Mouse (Mus musculus) MEL (cell line): Measurements from ENCODE around the gene Dntt. TPM values are rescaled to one million over a fixed set of nuclear protein-coding genes. Genes with fewer than 3 reads are reported as not detected.

Source experiments
- DNase-seq: peaks from one replicate; pipeline ENCODE4 v3.0.0; 2011; ENCODE audit warnings: low read depth, low spot score
- H3K27ac ChIP-seq: 2 replicates; pipeline ENCODE4 v1.5.1; 2012; ENCODE audit warnings: low read depth, mild to moderate bottlenecking, control low read depth, low read length, moderate library complexity; ENCODE audit not compliant: control insufficient read depth
- H3K27me3 ChIP-seq, 2 experiments: fragments of 150-350 bp in 1 of 2; sonication (generic) in 1 of 2; 2 replicates each; pipeline ENCODE4 v1.6.1; 2012; ENCODE audit warnings: low read length in 2 of 2, mild to moderate bottlenecking in 2 of 2, improper control_type of control experiment in 1 of 2, moderate library complexity in 1 of 2; ENCODE audit not compliant: insufficient read depth in 2 of 2, control insufficient read depth in 1 of 2
- H3K36me3 ChIP-seq, 2 experiments: 2 replicates each; pipeline ENCODE4 v1.6.1; 2012 to 2014; ENCODE audit warnings: low read length in 2 of 2, improper control_type of control experiment in 1 of 2, inconsistent platforms in 1 of 2, mild to moderate bottlenecking in 1 of 2; ENCODE audit not compliant: insufficient read depth in 2 of 2, control insufficient read depth in 1 of 2
- H3K4me1 ChIP-seq, 2 experiments: fragments of 150-350 bp in 1 of 2; sonication (generic) in 1 of 2; 2 replicates each; pipeline ENCODE4 v1.6.1; 2012; ENCODE audit warnings: low read length in 2 of 2, improper control_type of control experiment in 1 of 2, mild to moderate bottlenecking in 1 of 2; ENCODE audit not compliant: insufficient read depth in 2 of 2, control insufficient read depth in 1 of 2
- H3K4me3 ChIP-seq, 2 experiments: fragments of 150-350 bp in 1 of 2; sonication (generic) in 1 of 2; 2 replicates each; pipeline ENCODE4 v1.5.1; 2012; ENCODE audit warnings: low read depth in 2 of 2, low read length in 2 of 2, mild to moderate bottlenecking in 2 of 2, moderate library complexity in 2 of 2, control low read depth in 1 of 2, improper control_type of control experiment in 1 of 2; ENCODE audit not compliant: control insufficient read depth in 1 of 2, insufficient read depth in 1 of 2
- H3K79me2 ChIP-seq: 2 replicates; pipeline ENCODE4 v1.6.1; 2012; ENCODE audit warnings: mild to moderate bottlenecking, low read length, moderate library complexity; ENCODE audit not compliant: control insufficient read depth, poor library complexity, insufficient read depth
- H3K9ac ChIP-seq: 2 replicates; pipeline ENCODE4 v1.6.1; 2012; ENCODE audit warnings: low read depth, mild to moderate bottlenecking, control low read depth, low read length, moderate library complexity; ENCODE audit not compliant: control insufficient read depth, poor library complexity, severe bottlenecking
- H3K9me3 ChIP-seq: fragments of 150-350 bp; sonication (generic); replicated peaks from 2 replicates; pipeline ENCODE4 v1.6.1; 2012; ENCODE audit warnings: mild to moderate bottlenecking, low read length, improper control_type of control experiment, moderate library complexity; ENCODE audit not compliant: insufficient read depth
- CHD2 ChIP-seq: IDR thresholded peaks from 2 replicates; pipeline ENCODE4 v1.6.1; 2011; ENCODE audit warnings: low read length, improper control_type of control experiment
- CTCF ChIP-seq, 3 experiments: IDR thresholded peaks in 2 of 3; conservative IDR thresholded peaks in 1 of 3; 2 replicates each; pipeline ENCODE4 v1.5.1; 2011 to 2012; ENCODE audit warnings: low read length in 3 of 3, low read depth in 2 of 3, mild to moderate bottlenecking in 2 of 3, improper control_type of control experiment in 1 of 3, inconsistent platforms in 1 of 3, mixed read lengths in 1 of 3, moderate library complexity in 1 of 3; ENCODE audit not compliant: control insufficient read depth in 1 of 3, insufficient read depth in 1 of 3, poor library complexity in 1 of 3, severe bottlenecking in 1 of 3
- ELF1 ChIP-seq: IDR thresholded peaks from 2 replicates; pipeline ENCODE4 v1.6.1; 2014; ENCODE audit warnings: low read depth, mild to moderate bottlenecking, inconsistent platforms, low read length, improper control_type of control experiment, moderate library complexity
- GABPA ChIP-seq: IDR thresholded peaks from 2 replicates; pipeline ENCODE4 v1.6.1; 2012; ENCODE audit warnings: low read depth, mild to moderate bottlenecking, inconsistent platforms, low read length, improper control_type of control experiment, moderate library complexity
- HCFC1 ChIP-seq: IDR thresholded peaks from 2 replicates; pipeline ENCODE4 v1.6.1; 2012; ENCODE audit warnings: low read depth, mild to moderate bottlenecking, inconsistent platforms, low read length, improper control_type of control experiment, moderate library complexity
- MAZ ChIP-seq: IDR thresholded peaks from 2 replicates; pipeline ENCODE4 v1.6.1; 2012; ENCODE audit warnings: low read depth, mild to moderate bottlenecking, inconsistent platforms, low read length, improper control_type of control experiment
- MYB ChIP-seq: IDR thresholded peaks from 2 replicates; pipeline ENCODE4 v1.6.1; 2011; ENCODE audit warnings: mild to moderate bottlenecking, low read depth, low read length, improper control_type of control experiment
- NELFE ChIP-seq: IDR thresholded peaks from 2 replicates; pipeline ENCODE4 v1.6.1; 2011; ENCODE audit warnings: low read depth, low read length, improper control_type of control experiment
- POLR2A ChIP-seq, 2 experiments: IDR thresholded peaks; 2 replicates each; pipeline ENCODE4 v1.6.1; 2011 to 2012; ENCODE audit warnings: low read length in 2 of 2, mild to moderate bottlenecking in 2 of 2, control low read depth in 1 of 2, improper control_type of control experiment in 1 of 2, low read depth in 1 of 2, moderate library complexity in 1 of 2; ENCODE audit not compliant: control insufficient read depth in 1 of 2, insufficient read depth in 1 of 2, poor library complexity in 1 of 2
- RAD21 ChIP-seq: IDR thresholded peaks from 2 replicates; pipeline ENCODE4 v1.6.1; 2011; ENCODE audit warnings: mild to moderate bottlenecking, low read depth, low read length, improper control_type of control experiment
- SMC3 ChIP-seq: IDR thresholded peaks from 2 replicates; pipeline ENCODE4 v1.6.1; 2011; ENCODE audit warnings: low read depth, low read length, improper control_type of control experiment
- TAL1 ChIP-seq: IDR thresholded peaks from 2 replicates; pipeline ENCODE4 v1.6.1; 2012; ENCODE audit warnings: mild to moderate bottlenecking, inconsistent platforms, low read length, moderate library complexity, mixed read lengths
- TCF12 ChIP-seq: IDR thresholded peaks from 2 replicates; pipeline ENCODE4 v1.6.1; 2014; ENCODE audit warnings: low read depth, mild to moderate bottlenecking, inconsistent platforms, low read length, improper control_type of control experiment, moderate library complexity
- UBTF ChIP-seq: IDR thresholded peaks from 2 replicates; pipeline ENCODE4 v1.6.1; 2012; ENCODE audit warnings: low read depth, mild to moderate bottlenecking, inconsistent platforms, low read length, improper control_type of control experiment, moderate library complexity, borderline replicate concordance; ENCODE audit not compliant: insufficient read depth
- ZC3H11A ChIP-seq: IDR thresholded peaks from 2 replicates; pipeline ENCODE4 v1.6.1; 2012; ENCODE audit warnings: low read depth, mild to moderate bottlenecking, inconsistent platforms, low read length, improper control_type of control experiment
- ZMIZ1 ChIP-seq: IDR thresholded peaks from 2 replicates; pipeline ENCODE4 v1.6.1; 2012; ENCODE audit warnings: low read depth, mild to moderate bottlenecking, inconsistent platforms, low read length, improper control_type of control experiment, moderate library complexity
- polyA plus RNA-seq, 2 experiments: library from polyadenylated mRNA; stranded (reverse) in 1 of 2; unstranded in 1 of 2; fragments of >175 nt in 1 of 2; fragments of >200 nt in 1 of 2; gene quantifications; 2 replicates each; pipeline versions ENCODE4 v1.2.1 to v1.2.4; 2012; ENCODE audit warnings: low replicate concordance in 2 of 2, low read depth in 1 of 2; ENCODE audit not compliant: insufficient read length in 2 of 2, insufficient read depth in 1 of 2, missing spikeins in 1 of 2
- total RNA-seq: library from RNA; depleted of rRNA; stranded (reverse); fragments of 300-350 nt; gene quantifications from 2 replicates; pipeline ENCODE4 v1.2.3, GENCODE M21; 2012

Dntt gene
- total and polyA plus RNA-seq, 3 experiments = not detected

- TF ChIP-seq UBTF (no peak), MYB (no peak), HCFC1 (no peak)
These were observed 24.5 kb downstream of the Dntt start (continued) for GRCm38 (mm10) chr19:41053530-41053929.

- no peaks in the 10 kb centered on the region for H3K4me1 ChIP-seq
- no peak overlapping the region for H3K9ac ChIP-seq
- no peaks in the 10 kb centered on the region for H3K9me3 ChIP-seq
- TF ChIP-seq TCF12 = no peak
- no peak for TF ChIP-seq ZMIZ1
- no peak for TF ChIP-seq TAL1
- TF ChIP-seq POLR2A (IDR thresholded peaks at IDR 0.05; ENCODE audit: control insufficient read depth in 1 of 2, insufficient read depth in 1 of 2, low read depth in 1 of 2, low read length in 2 of 2, poor library complexity in 1 of 2) = no peak
- no peak for TF ChIP-seq CTCF (IDR thresholded peaks at IDR 0.05 in 2 of 3, conservative IDR thresholded peaks at IDR 0.05 in 1 of 3; ENCODE audit: control insufficient read depth in 1 of 3, insufficient read depth in 1 of 3, low read depth in 2 of 3, low read length in 3 of 3, poor library complexity in 1 of 3, severe bottlenecking in 1 of 3)
- no peak for TF ChIP-seq NELFE
- no peak for TF ChIP-seq GABPA
- TF ChIP-seq CHD2 = no peak
- TF ChIP-seq ELF1 = no peak
- no peak for TF ChIP-seq ZC3H11A
- DNase-seq = no peak
- no peaks in the 10 kb centered on the region for H3K27me3 ChIP-seq
- H3K36me3 ChIP-seq = no peaks in the 10 kb centered on the region
- no peaks in the 10 kb centered on the region for H3K79me2 ChIP-seq
- no peak overlapping the region for H3K4me3 ChIP-seq
- H3K27ac ChIP-seq = no peak overlapping the region
These were observed 25.6 kb downstream of the Dntt start for GRCm38 (mm10) chr19:41054702-41055101.

GRCm38 (mm10) chr19:41071500-41071899 lies 42.4 kb downstream of the Dntt start:
- Histone ChIP-seq H3K79me2 (no peaks in the 10 kb centered on the region), H3K4me3 (no peak overlapping the region), H3K36me3 (no peaks in the 10 kb centered on the region), H3K27ac (no peak overlapping the region), H3K9me3 (no peaks in the 10 kb centered on the region), H3K27me3 (peaks cover 0 to 3% of the 10 kb centered on the region in 2 experiments; a peak in 3 of 4 replicates), H3K9ac (no peak overlapping the region), H3K4me1 (no peaks in the 10 kb centered on the region)
- peak; percentile 93 for DNase-seq
- TF ChIP-seq CTCF (IDR thresholded peaks at IDR 0.05 in 2 of 3, conservative IDR thresholded peaks at IDR 0.05 in 1 of 3; ENCODE audit: control insufficient read depth in 1 of 3, insufficient read depth in 1 of 3, low read depth in 2 of 3, low read length in 3 of 3, poor library complexity in 1 of 3, severe bottlenecking in 1 of 3) = peak in 2 of 3 experiments; percentile 94 to 100; a peak in 5 of 6 replicates
- 0 out of 2 replicates have a peak, but pooled peaks have one; percentile 25 for TF ChIP-seq ZC3H11A
- TF ChIP-seq RAD21 = peak; percentile 61
- peak; percentile 59 for TF ChIP-seq SMC3
- TF ChIP-seq MAZ = no peak
